Mouse (Mus musculus) spleen, postnatal 0 days (tissue): Measurements from ENCODE around the gene Gata5. TPM values are rescaled to one million over a fixed set of nuclear protein-coding genes. Genes with fewer than 3 reads are reported as not detected.

Experiments used
- polyA plus RNA-seq: library from polyadenylated mRNA; unstranded; fragments of >200 nt; fragmentation: Nextera tagmentation; extraction: Ambion mirVana; gene quantifications from 2 replicates; pipeline ENCODE4 v1.2.1, GENCODE M21; 2015

Gene Gata5
- 0.30 and 0.58 TPM in 2 replicates for polyA plus RNA-seq

DNA sequence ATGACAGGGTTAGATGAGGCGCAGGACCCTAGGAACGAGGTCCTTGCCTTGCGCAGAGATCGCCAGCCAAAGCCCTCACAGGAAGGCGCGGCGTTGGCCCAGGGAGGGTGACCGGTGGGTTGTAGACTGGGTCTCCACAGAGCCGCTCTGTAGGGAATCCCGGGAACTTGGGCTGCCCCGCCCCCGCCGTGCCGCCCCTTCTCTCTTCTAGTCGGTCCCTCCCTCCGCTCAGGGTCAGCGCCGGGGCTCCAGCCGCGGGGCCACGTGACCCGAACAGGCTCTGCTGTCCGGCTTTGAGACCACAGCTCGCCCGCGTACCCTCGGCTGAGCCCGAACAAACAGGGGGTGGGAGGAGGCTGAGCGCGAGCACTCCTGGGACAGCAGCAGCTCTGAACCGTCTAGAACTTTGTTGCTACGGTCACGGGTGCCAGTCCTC, at the start of gene Gata5:
TSS of gene Gata5 (minus strand) at position 149 of the 436 bp plus-strand sequence.

DNA sequence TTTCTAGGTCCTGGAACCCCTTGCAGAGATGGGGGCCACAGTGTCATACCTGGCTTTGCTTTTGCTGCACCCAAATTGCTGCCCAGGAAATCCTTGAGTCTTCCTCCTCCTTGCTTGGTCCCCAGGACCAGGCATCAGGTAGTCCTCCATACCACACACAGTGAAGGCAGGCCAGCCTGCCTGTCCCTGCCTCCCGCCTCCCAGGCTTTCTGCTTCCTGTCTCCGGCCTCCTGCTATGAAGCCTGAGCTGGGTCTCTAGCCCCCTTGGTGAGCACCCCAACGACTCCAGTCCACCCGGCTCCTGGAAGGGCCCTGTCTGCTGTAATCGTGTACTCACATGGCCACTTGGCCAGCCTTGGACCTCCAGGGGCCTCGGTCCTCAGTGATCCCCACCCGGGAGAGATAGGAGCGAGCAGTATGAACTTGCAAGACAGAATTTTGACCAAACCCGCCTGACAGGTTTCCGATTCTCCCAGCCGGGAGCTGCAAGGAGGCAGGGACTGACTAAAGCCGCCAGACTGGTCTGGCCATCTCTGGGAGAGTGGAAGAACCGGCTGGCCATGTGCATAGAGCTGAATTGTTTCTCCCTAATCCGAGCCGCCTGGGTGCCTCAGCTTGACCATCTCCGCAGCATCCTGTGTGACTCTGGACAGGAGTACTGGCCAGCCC, 44.9 kb downstream of the Gata5 start, which contains the start of gene Rbbp8nl:
TSS of gene Rbbp8nl (minus strand) at position 440 of the 669 bp plus-strand sequence.

Other genes starting within 250 kb of the Gata5 start
- not detected in 2 replicates for gene Hrh3, start 230.2 kb downstream of the Gata5 start, polyA plus RNA-seq
- 18.1 and 21.8 TPM in 2 replicates for gene Osbpl2, start 215.4 kb downstream of the Gata5 start, polyA plus RNA-seq
- gene Adrm1, start 163.2 kb downstream of the Gata5 start, polyA plus RNA-seq = 113 and 118 TPM in 2 replicates
- gene Lama5, start 108.8 kb downstream of the Gata5 start, polyA plus RNA-seq = 4.5 and 6.5 TPM in 2 replicates
- 829 and 881 TPM in 2 replicates for gene Rps21, start 77.3 kb downstream of the Gata5 start, polyA plus RNA-seq
- 6.9 and 7.4 TPM in 2 replicates for gene Cables2, start 61.2 kb downstream of the Gata5 start, polyA plus RNA-seq
- not detected in 2 replicates for gene Rbbp8nl, start 44.8 kb downstream of the Gata5 start, polyA plus RNA-seq
- gene Slco4a1, start 121.5 kb upstream of the Gata5 start, polyA plus RNA-seq = 0.77 and 1.2 TPM in 2 replicates
- gene Ntsr1, start 165.3 kb upstream of the Gata5 start, polyA plus RNA-seq = 0.04 and 0.05 TPM in 2 replicates
- 15.8 and 16.5 TPM in 2 replicates for gene Mrgbp, start 246.6 kb upstream of the Gata5 start, polyA plus RNA-seq